Mouse (Mus musculus) kidney, postnatal 0 days (tissue): Measurements from ENCODE around the gene Sin3a. TPM values are rescaled to one million over a fixed set of nuclear protein-coding genes. Genes with fewer than 3 reads are reported as not detected.

ENCODE experiments used
- ATAC-seq: fragments of 200-750 bp; cut with Nextera tagmentation; replicated peaks from 2 replicates; pipeline ENCODE4 v1.8.0; 2017; ENCODE audit warnings: low read depth, moderate number of reproducible peaks, moderate TSS enrichment, moderate library complexity; ENCODE audit not compliant: low FRiP score
- DNase-seq: peaks from one replicate; pipeline ENCODE4 v3.0.0-alpha.2; 2016; ENCODE audit warnings: low spot score
- H3K27ac ChIP-seq: fragments of 300-500 bp; sonication (generic); 2 replicates; pipeline ENCODE4 v1.5.1; 2014; ENCODE audit warnings: mild to moderate bottlenecking
- H3K27me3 ChIP-seq: fragments of 300-500 bp; sonication (generic); 2 replicates; pipeline ENCODE4 v1.6.1; 2014; ENCODE audit warnings: low read length, mixed read lengths; ENCODE audit not compliant: insufficient read depth
- H3K36me3 ChIP-seq: fragments of 300-500 bp; sonication (generic); 2 replicates; pipeline ENCODE4 v1.6.1; 2014; ENCODE audit warnings: low read length, mixed read lengths; ENCODE audit not compliant: insufficient read depth
- H3K4me1 ChIP-seq: fragments of 300-500 bp; sonication (generic); replicated peaks from 2 replicates; pipeline ENCODE4 v1.6.1; 2014; ENCODE audit warnings: antibody characterized with exemption, low read length, mixed read lengths; ENCODE audit not compliant: insufficient read depth
- H3K4me2 ChIP-seq: fragments of 300-500 bp; sonication (generic); 2 replicates; pipeline ENCODE4 v1.6.1; 2014; ENCODE audit warnings: mild to moderate bottlenecking, low read length, moderate library complexity, mixed read lengths
- H3K4me3 ChIP-seq: fragments of 300-500 bp; sonication (generic); replicated peaks from 2 replicates; pipeline ENCODE4 v1.5.1; 2014; ENCODE audit warnings: low read depth, low read length
- H3K9ac ChIP-seq: fragments of 300-500 bp; sonication (generic); 2 replicates; pipeline ENCODE4 v1.6.1; 2014; ENCODE audit warnings: low read depth, low read length
- H3K9me3 ChIP-seq: fragments of 300-500 bp; sonication (generic); replicated peaks from 2 replicates; pipeline ENCODE4 v1.6.1; 2016; ENCODE audit warnings: low read length, inconsistent platforms, mixed read lengths
- CTCF ChIP-seq: IDR thresholded peaks from 2 replicates; pipeline ENCODE4 v1.5.1; 2016; ENCODE audit warnings: antibody characterized with exemption, low read depth, mild to moderate bottlenecking, moderate library complexity
- WGBS: fragments of 180-500 bp; shearing (Covaris S2); extraction: QIAGEN DNeasy Blood & Tissue Kit; methylation state at CpG from one replicate; pipeline ENCODE4 v1.1.7; 2014; 5-methylcytosine and 5-hydroxymethylcytosine counted together
- polyA plus RNA-seq: library from polyadenylated mRNA; unstranded; fragments of >200 nt; fragmentation: Nextera tagmentation; extraction: Ambion mirVana; gene quantifications from 2 replicates; pipeline ENCODE4 v1.2.1, GENCODE M21; 2015

The Sin3a gene
- polyA plus RNA-seq, 1 experiment from 2014 or later, result 21.3 TPM

GRCm38 (mm10) chr9:57147205-57148143, 75.6 kb downstream of the Sin3a start:
- Histone ChIP-seq H3K4me3 (peak overlapping the region; percentile 56), H3K9me3 (no peaks in the 10 kb centered on the region), H3K27ac (peak overlapping the region; percentile 83), H3K9ac (peak overlapping the region; percentile 74), H3K4me1 (no peaks in the 10 kb centered on the region; the same call in 1 of the 2 replicates), H3K4me2 (peak overlapping the region; percentile 88), H3K27me3 (no peaks in the 10 kb centered on the region), H3K36me3 (peaks cover 4% of the 10 kb centered on the region; the same call in 1 of the 2 replicates)
- WGBS, result 6% methylated on average over 19 of the region's 19 CpGs
- DNase-seq (peak; percentile 22), ATAC-seq (no peak; the same call in 1 of the 2 replicates)
- TF ChIP-seq CTCF, result no peak

DNA sequence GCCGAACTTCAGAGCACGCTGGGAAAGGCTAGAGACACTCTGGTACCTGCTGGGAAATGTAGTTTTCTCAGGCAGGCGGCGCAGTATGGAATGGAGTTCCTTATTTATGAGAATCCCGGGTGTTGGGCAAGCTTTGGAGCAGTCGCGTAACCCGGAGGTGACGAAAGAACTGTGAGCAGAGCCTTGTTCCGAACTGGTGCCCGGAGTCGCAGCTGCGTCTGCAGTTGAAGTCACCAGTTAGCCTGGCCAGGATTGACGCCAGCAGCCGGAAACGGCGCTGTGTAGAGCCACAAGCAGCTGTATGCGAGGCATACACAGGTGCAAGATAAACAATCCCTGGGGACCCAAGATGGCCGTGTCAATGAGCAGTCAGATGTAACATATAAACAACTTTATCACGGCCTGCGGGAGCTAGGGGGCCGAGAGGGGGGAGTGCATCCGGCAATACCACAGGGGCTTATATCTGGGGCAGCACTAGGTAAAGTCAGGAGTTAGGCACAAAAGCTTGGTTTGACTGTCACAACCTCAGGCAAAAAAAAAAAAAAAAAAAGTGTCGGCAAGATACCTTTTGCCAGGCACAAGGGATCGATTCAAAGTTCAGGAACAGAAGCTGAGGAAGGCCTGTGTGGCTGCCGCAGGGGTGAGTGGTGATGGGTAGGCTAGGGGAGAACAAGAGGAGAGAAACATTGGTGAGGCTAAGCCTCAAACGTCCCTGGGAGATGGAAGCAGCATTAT, 76.5 kb downstream of the Sin3a start, which contains the start of gene Neil1:
Gene Neil1, minus strand, starts transcription at position 162 of the 735 bp plus-strand sequence.
- DNase-seq, result peak; percentile 96
- H3K4me1 ChIP-seq, result no peaks in the 10 kb centered on the region; the same call in 1 of the 2 replicates
- peak; percentile 89 for ATAC-seq
- H3K27ac ChIP-seq, result peak within 1 kb of the TSS; percentile 83
- H3K36me3 ChIP-seq, result 0 out of 2 replicates have a peak, but pooled peaks cover 3% of the 10 kb centered on the region
- peak; percentile 45; the same call in 1 of the 2 replicates for TF ChIP-seq CTCF
- peak within 1 kb of the TSS; percentile 74 for H3K9ac ChIP-seq
- H3K4me2 ChIP-seq, result peak within 1 kb of the TSS; percentile 88
- 1% methylated on average over 27 of the region's 27 CpGs for WGBS
- H3K9me3 ChIP-seq, result no peaks in the 10 kb centered on the region
- H3K4me3 ChIP-seq, result peak within 1 kb of the TSS; percentile 56
- H3K27me3 ChIP-seq, result no peaks in the 10 kb centered on the region

DNA sequence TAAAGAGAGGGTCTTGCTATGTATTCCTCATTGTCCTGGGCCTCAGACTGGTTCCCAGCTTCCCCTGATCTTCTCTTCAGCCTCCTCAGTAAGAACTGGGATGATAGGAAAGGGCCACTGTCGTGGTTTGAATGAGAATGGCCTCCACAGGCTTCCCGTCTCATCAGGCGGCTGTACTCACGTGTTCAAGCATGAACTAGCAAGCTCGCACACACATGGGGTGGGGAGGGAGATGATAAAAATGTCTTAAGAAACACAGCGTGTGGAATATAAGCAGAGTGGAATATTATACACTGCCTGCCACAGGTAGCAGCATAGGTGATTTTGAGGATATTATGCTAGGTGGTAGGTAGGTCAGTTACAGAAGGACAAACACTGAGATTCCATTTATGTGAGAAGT, 77.2 kb downstream of the Sin3a start:
- Histone ChIP-seq H3K36me3 (no peaks in the 10 kb centered on the region), H3K27me3 (no peaks in the 10 kb centered on the region), H3K4me1 (no peaks in the 10 kb centered on the region; the same call in 1 of the 2 replicates), H3K4me2 (peak overlapping the region; percentile 88; the same call in 1 of the 2 replicates), H3K9me3 (no peaks in the 10 kb centered on the region), H3K9ac (0 out of 2 replicates have a peak overlapping the region, but pooled peaks have one; percentile 74), H3K4me3 (peak overlapping the region; percentile 56; the same call in 1 of the 2 replicates), H3K27ac (peak overlapping the region; percentile 83)
- no peak for TF ChIP-seq CTCF
- DNase-seq, result no peak
- no peak for ATAC-seq
- WGBS, result 76% methylated on average over 6 of the region's 6 CpGs

DNA sequence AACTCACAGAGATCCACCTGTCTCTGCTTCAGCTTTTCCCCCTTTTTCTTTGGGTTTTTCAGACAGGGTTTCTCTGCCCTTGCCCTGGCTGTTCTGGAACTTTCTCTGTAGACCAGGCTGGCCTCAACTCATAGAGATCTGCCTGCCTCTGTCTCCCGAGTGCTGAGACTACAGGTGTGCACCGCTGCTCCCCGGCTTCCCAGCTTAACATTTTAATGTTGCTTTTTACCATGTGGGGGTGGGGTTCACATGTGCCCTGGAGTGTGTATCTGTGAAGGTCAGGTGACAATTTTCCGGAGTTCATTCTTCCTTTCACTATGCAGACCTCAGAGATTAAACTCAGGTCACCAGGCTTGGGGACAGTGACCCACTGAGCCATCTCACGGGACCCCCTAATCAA, 78.4 kb downstream of the Sin3a start:
- no peak for TF ChIP-seq CTCF
- DNase-seq, result no peak
- no peak overlapping the region for H3K4me3 ChIP-seq
- 0 out of 2 replicates have a peak, but pooled peaks cover under 1% of the 10 kb centered on the region for H3K36me3 ChIP-seq
- H3K27ac ChIP-seq, result no peak overlapping the region
- H3K27me3 ChIP-seq, result no peaks in the 10 kb centered on the region
- H3K9me3 ChIP-seq, result no peaks in the 10 kb centered on the region
- WGBS, result 79% methylated on average over 5 of the region's 5 CpGs
- no peaks in the 10 kb centered on the region; the same call in 1 of the 2 replicates for H3K4me1 ChIP-seq
- H3K9ac ChIP-seq, result no peak overlapping the region
- no peak for ATAC-seq
- H3K4me2 ChIP-seq, result no peak overlapping the region

- Histone ChIP-seq H3K4me1 (peaks cover 5% of the 10 kb centered on the region), H3K27ac (no peak overlapping the region)
These were observed 80.5 kb downstream of the Sin3a start for GRCm38 (mm10) chr9:57152331-57152730.

DNA sequence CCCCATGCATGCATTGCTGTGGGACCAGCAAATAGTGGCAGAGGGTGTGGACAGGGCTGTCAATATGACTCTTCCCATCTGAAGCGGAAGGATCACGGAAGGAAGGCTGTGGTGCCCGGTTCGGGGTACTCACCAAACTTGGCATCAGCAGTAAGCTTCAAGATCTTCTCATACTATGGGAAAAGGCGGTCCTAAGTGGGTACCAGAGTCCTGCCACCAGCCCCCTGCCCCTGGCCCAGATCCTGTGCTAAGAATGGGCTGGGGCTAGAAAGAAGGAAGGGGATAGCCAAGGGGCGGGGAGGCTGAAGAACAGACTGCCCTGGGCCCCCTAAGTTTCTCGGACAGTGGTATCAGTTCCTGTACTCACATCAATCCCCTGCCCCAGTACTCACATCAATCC, 84.5 kb downstream of the Sin3a start:
- no peaks in the 10 kb centered on the region for H3K27me3 ChIP-seq
- ATAC-seq, result no peak
- 94% methylated on average over 7 of the region's 7 CpGs for WGBS
- peaks cover 10% of the 10 kb centered on the region; the same call in 1 of the 2 replicates for H3K4me1 ChIP-seq
- DNase-seq, result no peak
- H3K9ac ChIP-seq, result no peak overlapping the region
- no peak overlapping the region for H3K4me3 ChIP-seq
- H3K36me3 ChIP-seq, result peaks cover 8% of the 10 kb centered on the region; the same call in 1 of the 2 replicates
- H3K27ac ChIP-seq, result no peak overlapping the region
- no peak for TF ChIP-seq CTCF
- no peak overlapping the region for H3K4me2 ChIP-seq
- H3K9me3 ChIP-seq, result no peaks in the 10 kb centered on the region

More at GRCm38 (mm10) chr9:57152331-57152730, 80.5 kb downstream of the Sin3a start:
- Histone ChIP-seq H3K9me3 (no peaks in the 10 kb centered on the region), H3K27me3 (no peaks in the 10 kb centered on the region), H3K36me3 (peaks cover 8% of the 10 kb centered on the region; the same call in 1 of the 2 replicates), H3K4me2 (no peak overlapping the region), H3K9ac (no peak overlapping the region), H3K4me3 (no peak overlapping the region)
- no peak for ATAC-seq
- TF ChIP-seq CTCF, result peak; percentile 14; the same call in 1 of the 2 replicates
- DNase-seq, result no peak
- WGBS, result 41% methylated on average over 6 of the region's 6 CpGs
